Mouse (Mus musculus) CD4-positive helper T cell, adult 2 months (primary cell): ENCODE results near the gene 4931428F04Rik.
A peak's percentile ranks its signal among the peaks of the same experiment; 100 is the strongest.
"Not testable (repeated sequence)": the region's sequence is repeated elsewhere in the genome, so short reads cannot be mapped to it uniquely, and the experiment has no call there.

Source experiments
- DNase-seq: peaks from one replicate; pipeline ENCODE4 v3.0.0-alpha.2; 2012; ENCODE audit warnings: low read depth, missing footprints, low spot score

The 4931428F04Rik gene

GRCm38 (mm10) chr8:105307670-105308069 is 18.0 kb upstream of the 4931428F04Rik start:
- DNase-seq, result no peak

GRCm38 (mm10) chr8:105306146-105306691 is 16.6 kb upstream of the 4931428F04Rik start:
- no peak for DNase-seq

- peak; percentile 63 for DNase-seq
These were observed 15.8 kb upstream of the 4931428F04Rik start, which contains the start of gene Elmo3 for GRCm38 (mm10) chr8:105305211-105306145. TSS of gene Elmo3 (plus strand) at chr8:105305601.

GRCm38 (mm10) chr8:105304325-105305210 is 14.9 kb upstream of the 4931428F04Rik start:
- peak; percentile 60 for DNase-seq

- DNase-seq, result no peak
These were observed 14.2 kb upstream of the 4931428F04Rik start for GRCm38 (mm10) chr8:105303874-105304273.

GRCm38 (mm10) chr8:105303396-105303795 is 13.7 kb upstream of the 4931428F04Rik start:
- no peak for DNase-seq

GRCm38 (mm10) chr8:105299962-105300361 is 10.3 kb upstream of the 4931428F04Rik start:
- DNase-seq, result no peak

- DNase-seq, result no peak
These were observed 8.9 kb upstream of the 4931428F04Rik start for GRCm38 (mm10) chr8:105298351-105299252.

GRCm38 (mm10) chr8:105297511-105298192 is 8.0 kb upstream of the 4931428F04Rik start, which contains the start of gene E2f4:
TSS of gene E2f4 (plus strand) at chr8:105297663.
- DNase-seq, result peak; percentile 90

- DNase-seq, result no peak
These were observed 6.4 kb upstream of the 4931428F04Rik start, which contains the start of gene Exoc3l for GRCm38 (mm10) chr8:105295895-105296573. TSS of gene Exoc3l (minus strand) at chr8:105296101.

- DNase-seq, result no peak
These were observed 5.6 kb upstream of the 4931428F04Rik start for GRCm38 (mm10) chr8:105295256-105295655.

- DNase-seq, result no peak
These were observed 5.1 kb upstream of the 4931428F04Rik start for GRCm38 (mm10) chr8:105294776-105295175.

- no peak for DNase-seq
These were observed 3.7 kb upstream of the 4931428F04Rik start for GRCm38 (mm10) chr8:105293405-105293804.

GRCm38 (mm10) chr8:105292471-105292870 is 2.8 kb upstream of the 4931428F04Rik start:
- no peak for DNase-seq

GRCm38 (mm10) chr8:105291802-105292201 is 2.1 kb upstream of the 4931428F04Rik start:
- peak; percentile 30 for DNase-seq

- not testable (repeated sequence) for DNase-seq
These were observed 1.7 kb upstream of the 4931428F04Rik start for GRCm38 (mm10) chr8:105291364-105291763.

GRCm38 (mm10) chr8:105290554-105291314 is 1.1 kb upstream of the 4931428F04Rik start:
- DNase-seq, result peak; percentile 86

- peak; percentile 96 for DNase-seq
These were observed 519 bp downstream of the 4931428F04Rik start for GRCm38 (mm10) chr8:105288958-105289732.
